Mouse (Mus musculus): ENCODE data around the gene Crispld2.

Gene Crispld2

GRCm38 (mm10) chr8:120072259-120072658 is 80.0 kb downstream of the Crispld2 start:
- DNase-seq: peak; percentile 86 to 91

- DNase-seq: peak; percentile 47 to 54
Observed at GRCm38 (mm10) chr8:120072827-120073226, 80.6 kb downstream of the Crispld2 start.

DNA sequence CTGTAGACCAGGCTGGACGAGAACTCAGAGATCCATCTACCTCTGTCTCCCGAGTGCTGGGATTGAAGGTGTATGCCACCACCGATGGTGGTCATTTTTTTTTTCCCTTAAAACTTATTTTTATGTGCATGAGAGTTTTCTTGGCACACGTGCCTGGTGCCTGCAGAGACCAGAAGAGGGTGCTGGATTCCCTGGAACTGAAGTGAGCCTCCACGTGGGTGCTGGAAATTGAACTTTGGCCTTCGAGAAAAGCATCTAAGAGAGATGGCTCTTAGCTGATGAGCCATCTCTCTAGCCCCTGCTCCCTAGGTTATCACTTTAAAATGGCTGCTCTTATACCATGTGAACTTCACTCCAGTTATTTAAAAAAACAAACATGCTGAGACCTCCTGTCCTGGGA is 82.3 kb downstream of the Crispld2 start:
- DNase-seq: no peak

GRCm38 (mm10) chr8:120075347-120075746 is 83.1 kb downstream of the Crispld2 start:
- no peak for DNase-seq

- peak; percentile 93 to 94 for DNase-seq
Observed at GRCm38 (mm10) chr8:120078080-120078479, 85.8 kb downstream of the Crispld2 start.

DNA sequence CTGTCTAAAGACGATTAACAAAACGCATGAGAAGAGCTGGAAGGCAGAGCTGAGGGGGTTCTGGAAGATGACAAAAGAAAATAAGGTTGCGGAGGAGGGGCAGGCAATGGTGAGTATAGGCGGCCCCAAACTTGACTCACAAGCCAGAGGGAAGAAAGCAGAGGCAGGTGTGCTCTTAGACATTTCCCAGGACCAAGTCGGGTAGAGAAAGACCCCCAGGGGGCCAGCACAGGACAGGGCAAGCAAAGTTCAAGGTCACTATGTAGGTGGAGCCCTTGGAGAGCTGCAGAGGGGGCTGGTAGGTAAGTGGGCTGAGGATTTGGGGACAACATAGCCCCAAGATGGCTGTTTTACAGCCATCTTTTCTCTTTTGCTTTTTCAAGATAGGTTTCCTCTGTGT is 87.1 kb downstream of the Crispld2 start:
- DNase-seq: no peak

- DNase-seq: peak; percentile 68 to 79
Observed at GRCm38 (mm10) chr8:120083261-120083660, 91.0 kb downstream of the Crispld2 start.

DNA sequence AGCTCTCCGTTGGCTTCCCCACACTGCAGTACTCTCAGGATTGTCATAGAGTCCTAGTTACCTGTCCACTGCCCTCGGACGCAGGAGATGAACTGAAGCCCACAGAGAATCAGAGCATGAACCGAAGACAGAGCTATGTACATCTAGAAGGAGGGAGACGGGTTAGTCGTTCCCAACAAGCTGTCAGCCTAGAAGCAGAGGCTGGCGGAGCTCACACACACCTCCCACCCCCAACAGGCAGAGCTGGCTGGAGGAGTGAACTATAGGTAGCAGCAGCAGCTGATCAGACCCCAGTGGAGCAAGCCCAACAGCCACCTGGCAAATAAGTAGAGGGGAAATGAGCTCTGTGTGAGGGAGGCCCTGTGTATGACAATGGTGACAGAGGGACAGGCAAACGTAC is 92.5 kb downstream of the Crispld2 start:
- DNase-seq: no peak

- DNase-seq: no peak
Observed at GRCm38 (mm10) chr8:120089511-120089910, 97.3 kb downstream of the Crispld2 start.

- peak; percentile 42 to 44 for DNase-seq
Observed at GRCm38 (mm10) chr8:120091032-120091431, 98.8 kb downstream of the Crispld2 start.

DNA sequence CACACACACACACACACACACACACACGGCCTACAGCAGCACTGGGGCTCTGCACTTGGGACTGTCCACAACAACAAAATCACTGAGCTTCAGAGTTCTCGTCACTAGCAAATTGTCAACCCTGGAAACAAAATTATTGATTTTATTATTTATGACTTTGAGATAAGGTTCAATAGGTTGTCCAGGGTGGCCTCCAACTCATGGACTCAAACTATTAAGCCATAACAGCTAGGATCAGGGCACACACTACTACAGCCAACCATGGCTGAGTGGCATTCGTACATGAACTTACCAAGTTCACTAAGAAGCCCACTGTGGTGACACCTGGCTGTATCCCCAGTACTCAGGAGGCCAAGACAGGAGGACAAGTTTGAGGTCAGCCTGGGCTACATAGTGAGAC is 100.9 kb downstream of the Crispld2 start:
- no peak for DNase-seq

- no peak for DNase-seq
Observed at GRCm38 (mm10) chr8:120094801-120095200, 102.6 kb downstream of the Crispld2 start.

GRCm38 (mm10) chr8:120096486-120096885 is 104.2 kb downstream of the Crispld2 start:
- no peak for DNase-seq

- no peak for DNase-seq
Observed at GRCm38 (mm10) chr8:120100388-120101067, 108.3 kb downstream of the Crispld2 start.

DNA sequence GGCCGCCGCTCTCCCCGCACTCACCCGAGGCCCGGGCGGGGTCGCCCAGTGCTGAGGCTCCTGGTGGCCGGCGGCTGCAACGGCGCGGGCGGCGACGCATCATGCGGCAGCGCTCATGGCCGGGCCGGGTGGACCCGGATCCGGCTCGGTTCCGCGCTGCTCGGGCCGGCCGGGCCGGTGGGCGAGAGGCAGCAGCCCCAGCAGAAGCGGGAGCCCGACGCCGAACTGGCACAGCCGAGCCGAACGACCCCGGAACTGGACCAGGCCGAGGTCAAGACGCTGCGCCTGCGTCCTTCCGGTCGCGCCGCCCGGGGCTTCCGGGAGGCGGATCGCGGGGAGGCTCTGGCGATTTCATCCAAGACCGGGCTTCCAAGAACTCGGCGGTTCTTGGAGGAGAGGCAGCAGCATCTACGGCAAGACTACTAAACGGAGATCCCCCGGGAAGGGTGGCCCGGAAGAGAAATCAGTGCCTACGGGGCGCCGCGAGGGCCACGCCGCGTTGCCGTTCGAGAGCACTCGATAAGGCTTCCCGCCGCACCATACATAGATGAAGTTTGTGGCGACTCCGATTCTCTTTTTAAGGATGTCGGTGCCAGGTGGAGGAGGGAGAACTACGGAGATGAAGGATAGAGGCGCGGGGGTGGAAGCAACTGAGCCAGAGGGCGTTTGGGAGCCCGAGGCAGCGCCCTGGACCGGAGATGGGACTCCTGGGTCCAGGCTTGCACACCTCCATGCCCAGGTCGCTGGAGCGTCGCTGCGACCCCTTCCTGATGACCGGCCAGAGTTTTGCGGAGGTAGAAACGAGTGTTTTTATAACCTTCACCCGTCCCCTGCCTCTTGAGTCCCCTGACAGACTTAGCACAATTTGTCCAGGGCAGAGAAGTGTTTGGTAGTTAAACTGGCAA is 109.1 kb downstream of the Crispld2 start, which contains the start of gene Zdhhc7:
Gene Zdhhc7, minus strand, starts transcription at position 415 of the 905 bp plus-strand sequence.
- peak; percentile 88 to 89 for DNase-seq

Measured in cerebellum, postnatal 10 days (tissue).